Mouse (Mus musculus): ENCODE data around the gene Paox. TPM values are rescaled to one million over a fixed set of nuclear protein-coding genes. Genes with fewer than 3 reads are reported as not detected.

Paox gene
- polyA plus RNA-seq, 1 experiment from 2014 or later, result 8.3 TPM

GRCm38 (mm10) chr7:140090601-140091000, 25.0 kb upstream of the Paox start:
- Histone ChIP-seq H3K4me2 (ENCODE audit: low read length) (no peak overlapping the region), H3K27me3 (ENCODE audit: control insufficient read depth, insufficient read depth, low read depth, low read length) (no peaks in the 10 kb centered on the region), H3K36me3 (ENCODE audit: control insufficient read depth, insufficient read depth, low read length) (no peaks in the 10 kb centered on the region), H3K9me3 (replicated peaks; ENCODE audit: control insufficient read depth, low read length, poor library complexity, severe bottlenecking) (no peaks in the 10 kb centered on the region), H3K9ac (ENCODE audit: low read depth, low read length) (no peak overlapping the region), H3K4me1 (ENCODE audit: control insufficient read depth, insufficient read depth, low read length) (no peaks in the 10 kb centered on the region), H3K4me3 (ENCODE audit: low read depth, low read length) (no peak overlapping the region), H3K27ac (ENCODE audit: low read length) (no peak overlapping the region)
- no peak for ATAC-seq
- 70% methylated on average over 10 of the region's 10 CpGs for whole genome bisulfite sequencing

DNA sequence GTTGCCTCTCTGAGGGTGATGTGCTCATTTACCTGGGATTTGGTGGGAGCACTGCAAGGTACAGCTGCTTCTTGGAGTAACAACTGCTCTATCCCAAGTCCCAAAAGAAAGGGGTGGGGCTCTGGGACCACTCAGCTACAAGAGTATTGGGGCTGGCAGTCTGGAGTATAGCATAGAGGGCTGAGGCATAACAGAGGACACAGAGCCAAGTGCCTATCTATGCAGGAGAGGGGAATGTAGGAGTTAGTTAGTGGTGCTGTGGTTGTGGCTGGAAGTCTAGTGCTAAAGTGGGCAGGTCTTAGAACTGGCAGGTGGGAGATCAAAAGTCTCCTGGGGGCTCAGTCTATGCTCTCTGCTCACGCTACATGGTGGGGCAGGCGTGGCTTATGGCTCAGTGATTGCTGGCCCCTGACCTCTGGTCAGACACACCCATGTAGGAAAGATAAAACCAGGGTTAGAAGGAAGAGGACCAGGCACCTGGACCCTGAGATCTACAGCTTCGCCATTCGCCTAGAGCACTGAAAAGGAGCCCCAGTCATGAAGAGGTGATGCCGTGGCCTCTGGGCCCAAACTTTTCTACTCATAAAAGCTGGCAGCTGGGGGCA, 22.6 kb upstream of the Paox start, which contains the start of gene Prap1:
Prap1 (plus strand) TSS at position 472 of the 605 bp plus-strand sequence.
- Histone ChIP-seq H3K4me1 (ENCODE audit: control insufficient read depth, insufficient read depth, low read length) (no peaks in the 10 kb centered on the region), H3K9me3 (replicated peaks; ENCODE audit: control insufficient read depth, low read length, poor library complexity, severe bottlenecking) (no peaks in the 10 kb centered on the region), H3K9ac (ENCODE audit: low read depth, low read length) (no peak within 1 kb of the TSS), H3K27ac (ENCODE audit: low read length) (no peak within 1 kb of the TSS), H3K36me3 (ENCODE audit: control insufficient read depth, insufficient read depth, low read length) (no peaks in the 10 kb centered on the region), H3K27me3 (ENCODE audit: control insufficient read depth, insufficient read depth, low read depth, low read length) (no peaks in the 10 kb centered on the region), H3K4me2 (ENCODE audit: low read length) (no peak within 1 kb of the TSS), H3K4me3 (ENCODE audit: low read depth, low read length) (no peak within 1 kb of the TSS)
- no peak for ATAC-seq
- WGBS, result 80% methylated on average over 5 of the region's 5 CpGs

GRCm38 (mm10) chr7:140094954-140095353, 20.6 kb upstream of the Paox start:
- H3K4me1 ChIP-seq (ENCODE audit: control insufficient read depth, insufficient read depth, low read length), result no peaks in the 10 kb centered on the region
- no peak overlapping the region for H3K27ac ChIP-seq (ENCODE audit: low read length)
- no peaks in the 10 kb centered on the region for H3K36me3 ChIP-seq (ENCODE audit: control insufficient read depth, insufficient read depth, low read length)
- H3K4me2 ChIP-seq (ENCODE audit: low read length), result no peak overlapping the region
- no peak for ATAC-seq
- no peaks in the 10 kb centered on the region for H3K9me3 ChIP-seq (replicated peaks; ENCODE audit: control insufficient read depth, low read length, poor library complexity, severe bottlenecking)
- no peaks in the 10 kb centered on the region for H3K27me3 ChIP-seq (ENCODE audit: control insufficient read depth, insufficient read depth, low read depth, low read length)
- H3K4me3 ChIP-seq (ENCODE audit: low read depth, low read length), result no peak overlapping the region
- no peak overlapping the region for H3K9ac ChIP-seq (ENCODE audit: low read depth, low read length)
- 69% methylated on average over 5 of the region's 5 CpGs for WGBS

- WGBS, result 67% methylated on average over 1 of the region's 1 CpGs
- ATAC-seq, result no peak
- Histone ChIP-seq H3K27ac (ENCODE audit: low read length) (no peak overlapping the region), H3K36me3 (ENCODE audit: control insufficient read depth, insufficient read depth, low read length) (no peaks in the 10 kb centered on the region), H3K9me3 (replicated peaks; ENCODE audit: control insufficient read depth, low read length, poor library complexity, severe bottlenecking) (no peaks in the 10 kb centered on the region), H3K4me3 (ENCODE audit: low read depth, low read length) (no peak overlapping the region), H3K27me3 (ENCODE audit: control insufficient read depth, insufficient read depth, low read depth, low read length) (no peaks in the 10 kb centered on the region), H3K4me1 (ENCODE audit: control insufficient read depth, insufficient read depth, low read length) (no peaks in the 10 kb centered on the region), H3K9ac (ENCODE audit: low read depth, low read length) (no peak overlapping the region), H3K4me2 (ENCODE audit: low read length) (no peak overlapping the region)
These were observed 20.0 kb upstream of the Paox start for GRCm38 (mm10) chr7:140095556-140095955.

DNA sequence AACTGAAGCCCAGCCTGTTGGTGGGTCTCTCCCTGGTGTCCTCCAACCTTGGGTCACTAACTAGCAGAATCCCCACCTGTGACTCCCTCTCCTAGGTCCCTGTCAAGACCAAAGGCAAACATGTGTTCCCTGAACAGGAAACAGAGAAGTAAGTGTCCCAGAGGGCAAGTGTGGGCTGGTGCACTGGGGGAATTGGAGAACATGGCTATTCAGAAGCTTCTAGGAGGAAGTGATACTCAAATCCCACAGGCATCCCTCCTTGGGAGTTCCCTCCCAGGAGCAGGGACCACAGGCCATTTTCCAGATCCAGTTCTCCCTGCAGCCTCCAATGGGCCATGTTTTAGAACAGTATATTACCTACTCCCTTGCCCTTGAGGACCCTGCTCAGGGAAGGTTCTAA, 19.5 kb upstream of the Paox start:
- no peaks in the 10 kb centered on the region for H3K36me3 ChIP-seq (ENCODE audit: control insufficient read depth, insufficient read depth, low read length)
- H3K9ac ChIP-seq (ENCODE audit: low read depth, low read length), result no peak overlapping the region
- no peak for ATAC-seq
- H3K4me2 ChIP-seq (ENCODE audit: low read length), result no peak overlapping the region
- no peaks in the 10 kb centered on the region for H3K9me3 ChIP-seq (replicated peaks; ENCODE audit: control insufficient read depth, low read length, poor library complexity, severe bottlenecking)
- no peaks in the 10 kb centered on the region for H3K27me3 ChIP-seq (ENCODE audit: control insufficient read depth, insufficient read depth, low read depth, low read length)
- H3K27ac ChIP-seq (ENCODE audit: low read length), result no peak overlapping the region
- no peak overlapping the region for H3K4me3 ChIP-seq (ENCODE audit: low read depth, low read length)
- no peaks in the 10 kb centered on the region for H3K4me1 ChIP-seq (ENCODE audit: control insufficient read depth, insufficient read depth, low read length)

- Histone ChIP-seq H3K9me3 (replicated peaks; ENCODE audit: control insufficient read depth, low read length, poor library complexity, severe bottlenecking) (no peaks in the 10 kb centered on the region), H3K27me3 (ENCODE audit: control insufficient read depth, insufficient read depth, low read depth, low read length) (no peaks in the 10 kb centered on the region), H3K9ac (ENCODE audit: low read depth, low read length) (no peak overlapping the region), H3K4me1 (ENCODE audit: control insufficient read depth, insufficient read depth, low read length) (peaks cover 14% of the 10 kb centered on the region), H3K27ac (ENCODE audit: low read length) (no peak overlapping the region), H3K36me3 (ENCODE audit: control insufficient read depth, insufficient read depth, low read length) (no peaks in the 10 kb centered on the region), H3K4me3 (ENCODE audit: low read depth, low read length) (no peak overlapping the region), H3K4me2 (ENCODE audit: low read length) (no peak overlapping the region)
- no peak for ATAC-seq
- 97% methylated on average over 1 of the region's 1 CpGs for WGBS
These were observed 17.1 kb upstream of the Paox start for GRCm38 (mm10) chr7:140098466-140098865.

DNA sequence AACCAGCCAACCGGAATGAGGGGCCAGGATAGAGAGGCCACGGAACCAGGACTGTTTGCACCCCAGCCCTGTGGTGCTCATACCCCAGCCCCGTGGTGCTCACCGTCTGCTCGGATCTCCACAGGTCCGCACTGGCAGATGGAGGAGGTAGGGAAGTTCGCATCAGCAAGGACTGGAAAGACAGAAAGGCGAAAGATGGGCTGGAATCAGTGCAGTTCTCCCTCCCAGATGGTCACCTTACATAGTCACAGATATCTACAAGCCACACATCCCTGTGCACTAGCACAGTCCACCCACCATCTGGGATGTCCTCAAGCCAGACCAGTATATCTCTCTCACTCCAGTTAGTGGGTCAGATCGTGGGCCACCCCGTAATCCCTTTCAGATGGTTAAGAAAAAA, 14.1 kb upstream of the Paox start:
- Histone ChIP-seq H3K4me2 (ENCODE audit: low read length) (peak overlapping the region; percentile 78), H3K4me3 (ENCODE audit: low read depth, low read length) (peak overlapping the region; percentile 46), H3K36me3 (ENCODE audit: control insufficient read depth, insufficient read depth, low read length) (peaks cover 3% of the 10 kb centered on the region; the same call in 1 of the 2 replicates), H3K27me3 (ENCODE audit: control insufficient read depth, insufficient read depth, low read depth, low read length) (no peaks in the 10 kb centered on the region), H3K4me1 (ENCODE audit: control insufficient read depth, insufficient read depth, low read length) (peaks cover 14% of the 10 kb centered on the region), H3K27ac (ENCODE audit: low read length) (no peak overlapping the region), H3K9ac (ENCODE audit: low read depth, low read length) (peak overlapping the region; percentile 66), H3K9me3 (replicated peaks; ENCODE audit: control insufficient read depth, low read length, poor library complexity, severe bottlenecking) (no peaks in the 10 kb centered on the region)
- no peak for ATAC-seq
- WGBS, result 66% methylated on average over 10 of the region's 10 CpGs

- peak within 1 kb of the TSS; percentile 57; the same call in 1 of the 2 replicates for H3K27ac ChIP-seq (ENCODE audit: low read length)
- peak within 1 kb of the TSS; percentile 66 for H3K9ac ChIP-seq (ENCODE audit: low read depth, low read length)
- peaks cover 14% of the 10 kb centered on the region for H3K4me1 ChIP-seq (ENCODE audit: control insufficient read depth, insufficient read depth, low read length)
- WGBS, result 1% methylated on average over 30 of the region's 30 CpGs
- H3K27me3 ChIP-seq (ENCODE audit: control insufficient read depth, insufficient read depth, low read depth, low read length), result no peaks in the 10 kb centered on the region
- H3K4me2 ChIP-seq (ENCODE audit: low read length), result peak within 1 kb of the TSS; percentile 78
- peak; percentile 89 for ATAC-seq
- H3K4me3 ChIP-seq (ENCODE audit: low read depth, low read length), result peak within 1 kb of the TSS; percentile 46
- peaks cover 6% of the 10 kb centered on the region; the same call in 1 of the 2 replicates for H3K36me3 ChIP-seq (ENCODE audit: control insufficient read depth, insufficient read depth, low read length)
- no peaks in the 10 kb centered on the region for H3K9me3 ChIP-seq (replicated peaks; ENCODE audit: control insufficient read depth, low read length, poor library complexity, severe bottlenecking)
These were observed 13.4 kb upstream of the Paox start, which contains the start of gene Fuom for GRCm38 (mm10) chr7:140101993-140102860. TSS of gene Fuom (minus strand) at chr7:140102441.

- ATAC-seq, result no peak
- H3K36me3 ChIP-seq (ENCODE audit: control insufficient read depth, insufficient read depth, low read length), result peaks cover 13% of the 10 kb centered on the region; the same call in 1 of the 2 replicates
- H3K9me3 ChIP-seq (replicated peaks; ENCODE audit: control insufficient read depth, low read length, poor library complexity, severe bottlenecking), result no peaks in the 10 kb centered on the region
- no peak overlapping the region for H3K4me3 ChIP-seq (ENCODE audit: low read depth, low read length)
- no peak overlapping the region for H3K4me2 ChIP-seq (ENCODE audit: low read length)
- no peak overlapping the region for H3K27ac ChIP-seq (ENCODE audit: low read length)
- WGBS, result 88% methylated on average over 4 of the region's 4 CpGs
- no peaks in the 10 kb centered on the region for H3K27me3 ChIP-seq (ENCODE audit: control insufficient read depth, insufficient read depth, low read depth, low read length)
- no peak overlapping the region for H3K9ac ChIP-seq (ENCODE audit: low read depth, low read length)
- H3K4me1 ChIP-seq (ENCODE audit: control insufficient read depth, insufficient read depth, low read length), result peaks cover 14% of the 10 kb centered on the region
These were observed 11.6 kb upstream of the Paox start for GRCm38 (mm10) chr7:140104009-140104408.
